Mouse (Mus musculus) erythroblast, embryonic 14.5 days (primary cell): Measurements from ENCODE around the gene Lysmd2.
"Not testable (repeated sequence)": the region's sequence is repeated elsewhere in the genome, so short reads cannot be mapped to it uniquely, and the experiment has no call there.

Experiments
- GATA1 ChIP-seq: IDR thresholded peaks from 2 replicates; pipeline ENCODE4 v1.6.1; 2012; ENCODE audit warnings: low read length, inconsistent platforms, mixed read lengths
- TAL1 ChIP-seq: IDR thresholded peaks from 3 replicates; pipeline ENCODE4 v1.6.1; 2012; ENCODE audit warnings: low read length, inconsistent platforms, mixed read lengths

GRCm38 (mm10) chr9:75619761-75620160 is 5.8 kb upstream of the Lysmd2 start:
- not testable (repeated sequence) for TF ChIP-seq GATA1, TAL1
